Mouse (Mus musculus) embryonic facial prominence, embryonic 15.5 days (tissue): ENCODE measurements around the gene Nme8. TPM values are rescaled to one million over a fixed set of nuclear protein-coding genes. Genes with fewer than 3 reads are reported as not detected.
A peak's percentile ranks its signal among the peaks of the same experiment; 100 is the strongest.

ENCODE experiments used
- ATAC-seq: fragments of 200-750 bp; cut with Nextera tagmentation; 2 replicates; pipeline ENCODE4 v1.8.0; 2017; ENCODE audit warnings: low read depth, moderate TSS enrichment; ENCODE audit not compliant: insufficient number of reproducible peaks, low FRiP score, low TSS enrichment
- H3K27ac ChIP-seq: fragments of 300-500 bp; sonication (generic); replicated peaks from 2 replicates; pipeline ENCODE4 v1.5.1; 2015; ENCODE audit warnings: mild to moderate bottlenecking, inconsistent platforms
- H3K27me3 ChIP-seq: fragments of 300-500 bp; sonication (generic); 2 replicates; pipeline ENCODE4 v1.6.1; 2015; ENCODE audit warnings: inconsistent platforms
- H3K36me3 ChIP-seq: fragments of 300-500 bp; sonication (generic); 2 replicates; pipeline ENCODE4 v1.6.1; 2015; ENCODE audit warnings: mild to moderate bottlenecking, inconsistent platforms
- H3K4me1 ChIP-seq: fragments of 300-500 bp; sonication (generic); 2 replicates; pipeline ENCODE4 v1.6.1; 2015; ENCODE audit warnings: inconsistent platforms
- H3K4me2 ChIP-seq: fragments of 300-500 bp; sonication (generic); replicated peaks from 2 replicates; pipeline ENCODE4 v1.6.1; 2015; ENCODE audit warnings: mild to moderate bottlenecking, inconsistent platforms
- H3K4me3 ChIP-seq: fragments of 300-500 bp; sonication (generic); replicated peaks from 2 replicates; pipeline ENCODE4 v1.5.1; 2015; ENCODE audit warnings: mild to moderate bottlenecking, inconsistent platforms
- H3K9ac ChIP-seq: fragments of 300-500 bp; sonication (generic); 2 replicates; pipeline ENCODE4 v1.6.1; 2015; ENCODE audit warnings: inconsistent platforms
- H3K9me3 ChIP-seq: fragments of 300-500 bp; sonication (generic); replicated peaks from 2 replicates; pipeline ENCODE4 v1.6.1; 2016; ENCODE audit warnings: inconsistent platforms
- WGBS: fragments of 180-500 bp; shearing (Covaris S2); methylation state at CpG from one replicate; pipeline ENCODE4 v1.1.7; 2015; 5-methylcytosine and 5-hydroxymethylcytosine counted together
- polyA plus RNA-seq: library from polyadenylated mRNA; unstranded; fragments of >200 nt; fragmentation: Nextera tagmentation; extraction: Ambion mirVana; gene quantifications from 2 replicates; pipeline ENCODE4 v1.2.1, GENCODE M21; 2015

The Nme8 gene
- polyA plus RNA-seq: not detected in 2 replicates

GRCm38 (mm10) chr13:19697790-19698189, at the start of gene Nme8:
Nme8 (minus strand) TSS chr13:19697794.
- ATAC-seq: no peak
- no peak within 1 kb of the TSS for H3K4me3 ChIP-seq
- no peaks in the 10 kb centered on the region for H3K9me3 ChIP-seq
- H3K27me3 ChIP-seq: peaks cover 8% of the 10 kb centered on the region
- H3K4me1 ChIP-seq: no peaks in the 10 kb centered on the region
- no peak within 1 kb of the TSS; the same call in 1 of the 2 replicates for H3K4me2 ChIP-seq
- 27% methylated on average over 7 of the region's 7 CpGs for WGBS
- H3K27ac ChIP-seq: no peak within 1 kb of the TSS
- no peak within 1 kb of the TSS for H3K9ac ChIP-seq
- H3K36me3 ChIP-seq: no peaks in the 10 kb centered on the region

- Histone ChIP-seq H3K4me2 (no peak overlapping the region), H3K9me3 (no peaks in the 10 kb centered on the region), H3K4me1 (no peaks in the 10 kb centered on the region), H3K36me3 (no peaks in the 10 kb centered on the region), H3K4me3 (no peak overlapping the region), H3K27ac (no peak overlapping the region), H3K27me3 (no peaks in the 10 kb centered on the region), H3K9ac (no peak overlapping the region)
- no peak for ATAC-seq
- 74% methylated on average over 2 of the region's 2 CpGs for WGBS
Observed at GRCm38 (mm10) chr13:19745741-19746140, 48.1 kb upstream of the Nme8 start.

GRCm38 (mm10) chr13:19744536-19744935, 46.9 kb upstream of the Nme8 start:
- 76% methylated on average over 5 of the region's 5 CpGs for WGBS
- Histone ChIP-seq H3K27ac (no peak overlapping the region), H3K9me3 (no peaks in the 10 kb centered on the region), H3K9ac (no peak overlapping the region), H3K4me1 (no peaks in the 10 kb centered on the region), H3K4me2 (no peak overlapping the region), H3K36me3 (no peaks in the 10 kb centered on the region), H3K4me3 (no peak overlapping the region), H3K27me3 (no peaks in the 10 kb centered on the region)
- ATAC-seq: no peak

GRCm38 (mm10) chr13:19734597-19734996, 37.0 kb upstream of the Nme8 start:
- no peaks in the 10 kb centered on the region for H3K36me3 ChIP-seq
- WGBS: 67% methylated on average over 5 of the region's 5 CpGs
- ATAC-seq: no peak
- H3K4me1 ChIP-seq: no peaks in the 10 kb centered on the region
- no peak overlapping the region for H3K9ac ChIP-seq
- H3K4me3 ChIP-seq: no peak overlapping the region
- no peak overlapping the region for H3K27ac ChIP-seq
- H3K27me3 ChIP-seq: no peaks in the 10 kb centered on the region
- no peaks in the 10 kb centered on the region for H3K9me3 ChIP-seq
- no peak overlapping the region for H3K4me2 ChIP-seq

GRCm38 (mm10) chr13:19730826-19731225, 33.2 kb upstream of the Nme8 start:
- no peak for ATAC-seq
- Histone ChIP-seq H3K27me3 (no peaks in the 10 kb centered on the region), H3K4me3 (no peak overlapping the region), H3K27ac (no peak overlapping the region), H3K4me2 (no peak overlapping the region), H3K9ac (no peak overlapping the region), H3K4me1 (no peaks in the 10 kb centered on the region), H3K9me3 (no peaks in the 10 kb centered on the region), H3K36me3 (no peaks in the 10 kb centered on the region)
- 72% methylated on average over 2 of the region's 2 CpGs for WGBS

GRCm38 (mm10) chr13:19718954-19719353, 21.4 kb upstream of the Nme8 start:
- no peak for ATAC-seq
- no peak overlapping the region for H3K27ac ChIP-seq
- no peaks in the 10 kb centered on the region for H3K4me1 ChIP-seq
- 59% methylated on average over 5 of the region's 5 CpGs for WGBS
- H3K9ac ChIP-seq: no peak overlapping the region
- H3K27me3 ChIP-seq: no peaks in the 10 kb centered on the region
- no peak overlapping the region for H3K4me3 ChIP-seq
- no peaks in the 10 kb centered on the region for H3K36me3 ChIP-seq
- H3K4me2 ChIP-seq: no peak overlapping the region
- H3K9me3 ChIP-seq: no peaks in the 10 kb centered on the region

- no peaks in the 10 kb centered on the region for H3K27me3 ChIP-seq
- WGBS: 79% methylated on average over 2 of the region's 2 CpGs
- H3K36me3 ChIP-seq: no peaks in the 10 kb centered on the region
- no peak overlapping the region for H3K4me2 ChIP-seq
- no peaks in the 10 kb centered on the region for H3K9me3 ChIP-seq
- ATAC-seq: no peak
- no peaks in the 10 kb centered on the region for H3K4me1 ChIP-seq
- no peak overlapping the region for H3K4me3 ChIP-seq
- H3K9ac ChIP-seq: no peak overlapping the region
- H3K27ac ChIP-seq: no peak overlapping the region
Observed at GRCm38 (mm10) chr13:19717201-19717600, 19.6 kb upstream of the Nme8 start.

- WGBS: 33% methylated on average over 4 of the region's 4 CpGs
- Histone ChIP-seq H3K4me1 (no peaks in the 10 kb centered on the region), H3K9me3 (no peaks in the 10 kb centered on the region), H3K36me3 (no peaks in the 10 kb centered on the region), H3K9ac (no peak overlapping the region), H3K27ac (no peak overlapping the region), H3K4me3 (no peak overlapping the region), H3K4me2 (no peak overlapping the region), H3K27me3 (no peaks in the 10 kb centered on the region)
- ATAC-seq: no peak
Observed at GRCm38 (mm10) chr13:19703806-19704205, 6.2 kb upstream of the Nme8 start.

- Histone ChIP-seq H3K4me1 (no peaks in the 10 kb centered on the region), H3K36me3 (no peaks in the 10 kb centered on the region), H3K27ac (no peak overlapping the region), H3K4me3 (no peak overlapping the region), H3K9ac (no peak overlapping the region), H3K9me3 (no peaks in the 10 kb centered on the region), H3K27me3 (peaks cover 8% of the 10 kb centered on the region), H3K4me2 (no peak overlapping the region)
- no peak for ATAC-seq
- 61% methylated on average over 11 of the region's 11 CpGs for WGBS
Observed at GRCm38 (mm10) chr13:19701443-19702078, 4.0 kb upstream of the Nme8 start.

- H3K4me2 ChIP-seq: no peak overlapping the region
- no peak overlapping the region for H3K27ac ChIP-seq
- no peaks in the 10 kb centered on the region for H3K4me1 ChIP-seq
- H3K27me3 ChIP-seq: peaks cover 8% of the 10 kb centered on the region
- no peak overlapping the region for H3K9ac ChIP-seq
- WGBS: 79% methylated on average over 4 of the region's 4 CpGs
- no peak overlapping the region for H3K4me3 ChIP-seq
- no peak for ATAC-seq
- H3K36me3 ChIP-seq: no peaks in the 10 kb centered on the region
- H3K9me3 ChIP-seq: no peaks in the 10 kb centered on the region
Observed at GRCm38 (mm10) chr13:19700733-19701442, 3.3 kb upstream of the Nme8 start.

- no peaks in the 10 kb centered on the region for H3K36me3 ChIP-seq
- H3K4me3 ChIP-seq: no peak overlapping the region
- no peak overlapping the region for H3K9ac ChIP-seq
- no peaks in the 10 kb centered on the region for H3K4me1 ChIP-seq
- peaks cover 8% of the 10 kb centered on the region for H3K27me3 ChIP-seq
- H3K27ac ChIP-seq: no peak overlapping the region
- no peak overlapping the region; the same call in 1 of the 2 replicates for H3K4me2 ChIP-seq
- WGBS: 26% methylated on average over 12 of the region's 12 CpGs
- ATAC-seq: peak; percentile 51; the same call in 1 of the 2 replicates
- H3K9me3 ChIP-seq: no peaks in the 10 kb centered on the region
Observed at GRCm38 (mm10) chr13:19698524-19699173, 1.1 kb upstream of the Nme8 start.
